Mouse (Mus musculus): ENCODE results near the gene Cfl1. TPM values are rescaled to one million over a fixed set of nuclear protein-coding genes. Genes with fewer than 3 reads are reported as not detected.

The Cfl1 gene
- polyA plus RNA-seq, 1 experiment: 421 TPM

DNA sequence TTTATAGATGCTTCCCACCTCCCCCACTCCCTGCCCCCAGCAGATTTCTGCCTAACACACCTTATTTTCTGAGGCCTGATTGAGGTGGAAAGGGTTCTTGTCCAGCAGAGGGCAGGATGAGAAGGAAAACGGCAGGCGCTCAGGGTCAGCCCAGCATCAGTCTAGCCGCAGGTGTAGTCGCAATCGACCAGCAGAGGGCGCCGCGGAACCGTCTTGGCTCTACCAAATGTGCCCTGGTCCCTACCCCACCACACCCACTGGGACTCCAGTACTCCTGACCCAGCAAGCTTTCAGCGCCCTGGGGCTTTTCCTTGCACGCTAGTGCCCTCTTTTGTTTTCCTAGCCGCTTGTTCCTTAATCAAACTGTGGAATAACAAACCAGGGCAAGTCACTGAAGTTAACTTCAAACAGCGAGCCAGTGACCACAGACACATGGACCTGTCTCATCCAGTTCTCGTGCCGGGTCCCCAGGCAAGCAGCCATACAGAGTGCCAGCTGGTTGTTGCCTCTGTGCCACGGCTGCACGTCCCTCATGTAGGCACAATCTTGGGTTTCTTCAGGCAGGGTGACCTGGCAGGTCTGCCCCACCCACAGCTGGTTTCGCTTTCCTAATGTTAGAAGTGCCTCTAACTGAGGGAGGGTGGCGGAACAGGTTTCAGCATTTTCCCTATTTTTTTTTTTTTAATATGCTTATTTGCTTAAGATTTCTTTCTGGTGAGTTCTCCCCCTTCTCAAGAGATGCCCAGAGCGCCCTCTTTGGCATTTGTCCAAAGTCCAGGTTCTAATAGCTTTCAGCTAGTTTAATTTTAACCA, 39.3 kb downstream of the Cfl1 start:
- DNase-seq (ENCODE audit: low read depth): no peak

DNA sequence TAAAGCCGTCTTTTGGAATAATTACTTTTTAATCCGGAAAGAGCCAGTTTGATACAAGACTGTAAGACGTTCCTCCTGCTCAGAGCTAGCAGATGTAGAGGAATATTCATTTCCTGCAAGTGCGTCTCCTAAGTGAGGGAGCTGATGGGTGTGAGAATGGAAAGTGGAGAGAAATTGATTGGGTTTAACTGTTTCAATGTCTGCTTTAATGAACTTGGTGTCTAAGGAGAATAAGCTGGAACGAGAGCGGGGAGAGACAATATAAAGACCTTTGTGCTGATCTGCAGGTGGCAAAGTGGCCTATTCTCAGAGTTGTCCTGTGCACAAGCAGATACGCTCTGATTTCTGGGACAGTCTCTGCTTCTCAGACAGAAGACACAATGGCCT, 39.9 kb downstream of the Cfl1 start:
- no peak for DNase-seq (ENCODE audit: low read depth)

- no peak for DNase-seq (ENCODE audit: low read depth)
Measured at GRCm38 (mm10) chr19:5532520-5532919, 42.3 kb downstream of the Cfl1 start.

- no peak for DNase-seq (ENCODE audit: low read depth)
Measured at GRCm38 (mm10) chr19:5538786-5539185, 48.5 kb downstream of the Cfl1 start.

DNA sequence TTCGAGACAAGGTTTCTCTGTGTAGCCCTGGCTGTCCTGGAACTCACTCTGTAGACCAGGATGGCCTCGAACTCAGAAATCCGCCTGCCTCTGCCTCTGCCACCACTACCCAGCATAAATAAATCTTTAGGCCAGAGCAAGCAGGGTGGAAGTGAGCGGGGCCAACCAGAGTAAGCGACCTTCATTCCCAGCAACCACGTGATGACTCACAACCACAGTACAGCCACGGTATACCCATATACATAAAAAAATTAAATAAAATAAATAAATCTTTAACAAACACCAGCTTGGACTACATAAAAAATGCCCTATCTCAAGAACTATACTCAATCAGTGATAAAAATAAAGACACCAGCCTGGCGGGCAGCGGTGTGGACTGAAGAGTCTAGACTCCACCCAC, 53.1 kb downstream of the Cfl1 start:
- DNase-seq (ENCODE audit: low read depth): no peak

DNA sequence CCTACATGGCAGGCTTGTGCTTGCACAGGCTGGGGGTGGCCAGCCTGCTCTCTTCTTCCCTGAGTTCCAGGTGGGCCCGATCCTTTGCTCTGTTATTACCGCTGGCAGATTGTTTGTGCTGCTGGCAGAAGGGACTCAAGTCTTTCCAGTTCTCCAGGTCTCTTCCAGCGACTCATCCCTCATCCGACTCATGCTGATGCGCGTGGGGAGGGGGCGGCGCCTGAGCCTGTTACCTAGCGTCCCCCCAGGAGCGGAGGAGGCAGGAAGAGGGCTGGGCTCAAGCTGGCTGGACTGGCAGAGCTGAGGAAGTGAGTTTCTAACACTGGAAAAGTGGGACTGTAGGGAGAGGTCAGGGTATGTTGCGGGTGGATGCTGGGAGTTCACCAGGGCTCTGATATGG, 53.8 kb downstream of the Cfl1 start:
- DNase-seq (ENCODE audit: low read depth): no peak

Other genes with a start within 250 kb of the Cfl1 start
- 21.8 and 27.9 TPM in 2 replicates for gene Pacs1, start 217.3 kb upstream of the Cfl1 start, polyA plus RNA-seq (2012; rRNA removed)
- gene Sf3b2, start 195.0 kb upstream of the Cfl1 start, polyA plus RNA-seq (2012; rRNA removed): 61.2 and 82.0 TPM in 2 replicates
- gene Gal3st3, start 192.1 kb upstream of the Cfl1 start, polyA plus RNA-seq (2012; rRNA removed): 1.4 and 3.3 TPM in 2 replicates
- 0.08 and 0.46 TPM in 2 replicates for gene Catsper1, start 154.7 kb upstream of the Cfl1 start, polyA plus RNA-seq (2012; rRNA removed)
- gene Cst6, start 140.9 kb upstream of the Cfl1 start, polyA plus RNA-seq (2012; rRNA removed): 6.6 and 17.1 TPM in 2 replicates
- gene Eif1ad, start 123.7 kb upstream of the Cfl1 start, polyA plus RNA-seq (2012; rRNA removed): 19.9 and 20.4 TPM in 2 replicates
- gene Banf1, start 123.3 kb upstream of the Cfl1 start, polyA plus RNA-seq (2012; rRNA removed): 87.8 and 125 TPM in 2 replicates
- 18.1 and 33.3 TPM in 2 replicates for gene Sart1, start 101.8 kb upstream of the Cfl1 start, polyA plus RNA-seq (2012; rRNA removed)
- gene Tsga10ip, start 87.9 kb upstream of the Cfl1 start, polyA plus RNA-seq (2012; rRNA removed): 1.9 and 2.0 TPM in 2 replicates
- 136 and 167 TPM in 2 replicates for gene Drap1, start 65.5 kb upstream of the Cfl1 start, polyA plus RNA-seq (2012; rRNA removed)
- 65.9 and 73.9 TPM in 2 replicates for gene AI837181, start 65.3 kb upstream of the Cfl1 start, polyA plus RNA-seq (2012; rRNA removed)
- 0.24 and 0.38 TPM in 2 replicates for gene Fosl1, start 42.9 kb upstream of the Cfl1 start, polyA plus RNA-seq (2012; rRNA removed)
- 5.6 and 6.7 TPM in 2 replicates for gene Ccdc85b, start 32.6 kb upstream of the Cfl1 start, polyA plus RNA-seq (2012; rRNA removed)
- 126 and 132 TPM in 2 replicates for gene Fibp, start 29.8 kb upstream of the Cfl1 start, polyA plus RNA-seq (2012; rRNA removed)
- 2.2 and 2.3 TPM in 2 replicates for gene Ctsw, start 21.9 kb upstream of the Cfl1 start, polyA plus RNA-seq (2012; rRNA removed)
- gene Efemp2, start 16.5 kb upstream of the Cfl1 start, polyA plus RNA-seq (2012; rRNA removed): 73.5 and 79.0 TPM in 2 replicates
- gene Mus81, start 2.1 kb upstream of the Cfl1 start, polyA plus RNA-seq (2012; rRNA removed): 77.2 and 85.6 TPM in 2 replicates
- gene 1700020D05Rik, start 13.3 kb downstream of the Cfl1 start, polyA plus RNA-seq (2012; rRNA removed): 1.9 and 3.0 TPM in 2 replicates
- 20.9 and 25.6 TPM in 2 replicates for gene Snx32, start 20.1 kb downstream of the Cfl1 start, polyA plus RNA-seq (2012; rRNA removed)
- 2.4 and 3.5 TPM in 2 replicates for gene Ovol1, start 70.2 kb downstream of the Cfl1 start, polyA plus RNA-seq (2012; rRNA removed)
- gene Ap5b1, start 77.6 kb downstream of the Cfl1 start, polyA plus RNA-seq (2012; rRNA removed): 10.0 and 12.0 TPM in 2 replicates
- gene Rnaseh2c, start 111.4 kb downstream of the Cfl1 start, polyA plus RNA-seq (2012; rRNA removed): 42.2 and 49.4 TPM in 2 replicates
- 55.3 and 63.6 TPM in 2 replicates for gene Kat5, start 119.8 kb downstream of the Cfl1 start, polyA plus RNA-seq (2012; rRNA removed)
- gene Rela, start 147.0 kb downstream of the Cfl1 start, polyA plus RNA-seq (2012; rRNA removed): 66.8 and 81.8 TPM in 2 replicates
- 36.3 and 45.7 TPM in 2 replicates for gene Sipa1, start 173.3 kb downstream of the Cfl1 start, polyA plus RNA-seq (2012; rRNA removed)
- 50.6 and 52.8 TPM in 2 replicates for gene Map3k11, start 198.3 kb downstream of the Cfl1 start, polyA plus RNA-seq (2012; rRNA removed)
- gene Pcnx3, start 198.5 kb downstream of the Cfl1 start, polyA plus RNA-seq (2012; rRNA removed): 80.2 and 87.4 TPM in 2 replicates
- 0.33 and 0.36 TPM in 2 replicates for gene Kcnk7, start 213.9 kb downstream of the Cfl1 start, polyA plus RNA-seq (2012; rRNA removed)
- gene Ehbp1l1, start 235.9 kb downstream of the Cfl1 start, polyA plus RNA-seq (2012; rRNA removed): 43.8 and 64.4 TPM in 2 replicates
- 160 and 194 TPM in 2 replicates for gene Fam89b, start 239.2 kb downstream of the Cfl1 start, polyA plus RNA-seq (2012; rRNA removed)